Mouse (Mus musculus): ENCODE data around the gene Pon3.

The Pon3 gene

DNA sequence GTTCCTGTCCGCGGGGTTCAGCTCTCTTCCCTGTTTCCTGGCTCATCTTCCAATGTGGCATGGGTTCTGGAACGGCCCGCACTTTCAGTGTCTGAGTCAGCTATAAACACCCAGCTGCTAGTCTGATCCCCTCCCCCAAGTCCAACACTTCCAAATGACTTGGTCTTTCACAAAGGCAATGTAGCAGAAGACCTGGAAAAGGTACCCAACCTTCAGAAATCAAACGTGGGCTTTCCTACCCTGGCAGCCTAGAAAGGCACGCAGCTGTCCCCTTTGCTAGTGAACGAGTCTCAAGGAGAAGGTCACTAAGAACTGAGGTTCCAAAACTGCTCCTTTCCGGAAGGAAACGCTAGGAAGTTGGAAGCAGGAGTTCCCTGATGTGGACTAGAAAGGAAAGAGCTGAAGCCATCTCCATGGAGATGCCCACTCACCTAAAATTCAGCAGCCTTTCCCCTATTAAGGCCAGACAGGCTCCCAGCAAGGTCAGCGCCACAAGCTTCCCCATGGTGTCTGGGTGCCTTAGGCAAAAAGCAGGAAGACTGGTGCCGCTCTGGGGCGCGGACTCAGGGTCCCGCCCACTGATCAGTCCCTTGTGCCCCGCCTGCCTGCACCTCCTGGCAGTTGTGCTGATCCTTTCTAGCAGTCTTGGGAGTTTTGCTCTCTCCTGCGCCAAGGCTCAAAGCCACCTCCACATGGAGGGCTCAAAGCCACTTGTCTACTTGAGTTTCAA, at the start of gene Pon3:
Pon3 (minus strand) TSS at position 565 of the 730 bp plus-strand sequence.
- CTCF ChIA-PET = interaction anchor here in 3 of 4 experiments (0.6 to 1.6 kb wide), 4 partner anchors 145 to 441 kb away, joined by 3 to 7 read pairs (median 4); no protein-coding TSS in a partner anchor
- POLR2A ChIA-PET = interaction anchor here in 3 of 4 experiments (0.5 to 1.8 kb wide), 10 partner anchors 9 to 364 kb away, joined by 3 to 4 read pairs (median 3); partner anchors contain the start of genes Pdk4 (in 1 of the 3) and Pon2 (in 1 of the 3)

DNA sequence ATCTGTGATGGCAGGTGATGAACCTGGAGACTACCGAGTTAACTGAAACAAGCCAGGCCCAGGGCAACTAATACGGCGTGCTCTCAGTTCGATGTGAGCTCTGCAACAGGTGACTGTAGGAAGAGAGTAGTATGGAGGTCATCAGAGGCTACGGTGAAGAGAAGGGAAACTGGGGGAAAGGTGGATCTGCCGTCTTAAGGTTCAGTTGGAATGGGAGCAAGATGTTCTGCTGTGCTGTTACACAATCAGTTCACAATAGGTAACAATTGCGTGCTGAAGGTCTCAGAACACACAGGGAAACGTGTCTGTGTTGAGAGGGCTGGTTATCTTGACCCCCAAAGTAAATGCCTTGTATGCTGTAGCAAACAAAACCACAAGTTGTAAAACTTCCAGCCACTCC, 48.9 kb upstream of the Pon3 start:
- CTCF ChIA-PET = no interaction called here
- POLR2A ChIA-PET = no interaction called here

DNA sequence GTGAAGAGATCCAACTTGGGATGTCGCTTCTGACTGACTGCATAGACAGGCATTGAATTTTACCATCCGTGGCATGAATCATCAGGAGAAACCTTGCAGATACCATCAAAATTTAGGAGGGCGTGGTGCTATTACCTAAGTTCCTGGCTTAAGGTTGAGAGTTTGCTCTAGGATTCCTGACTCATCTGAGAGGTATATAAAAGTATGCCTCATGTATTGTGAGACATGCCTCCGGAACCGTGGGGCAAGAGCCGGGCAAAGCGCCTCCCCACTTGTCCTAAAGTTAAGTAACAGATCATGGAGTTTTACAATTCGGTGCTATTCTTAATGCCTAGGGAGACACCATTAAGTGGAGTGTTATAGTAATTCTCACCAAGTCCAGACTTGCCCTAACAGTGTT, 44.5 kb upstream of the Pon3 start:
- CTCF ChIA-PET = no interaction called here

DNA sequence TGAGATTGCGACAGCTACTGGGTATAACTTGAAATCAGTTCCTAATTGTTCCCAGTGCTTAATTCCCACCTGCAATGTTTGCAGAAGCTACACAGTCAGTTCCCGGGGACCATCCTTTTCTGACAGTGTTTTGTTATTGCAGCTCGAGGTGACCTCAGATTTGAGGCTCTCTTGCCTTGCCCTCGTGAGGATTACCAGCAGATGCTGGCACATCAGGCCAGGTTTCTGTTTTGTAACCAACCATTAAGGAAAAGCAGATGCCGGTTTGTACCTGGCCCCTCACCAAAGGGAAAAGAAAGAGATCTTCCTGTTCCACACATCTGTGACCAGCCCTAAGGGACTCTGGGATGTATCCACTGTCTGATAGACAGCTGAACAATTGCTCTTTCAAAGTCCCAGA, 43.5 kb upstream of the Pon3 start:
- ChIA-PET CTCF (no interaction called here), POLR2A (no interaction called here)

More for the DNA sequence above, 44.5 kb upstream of the Pon3 start:
- POLR2A ChIA-PET = no interaction called here

DNA sequence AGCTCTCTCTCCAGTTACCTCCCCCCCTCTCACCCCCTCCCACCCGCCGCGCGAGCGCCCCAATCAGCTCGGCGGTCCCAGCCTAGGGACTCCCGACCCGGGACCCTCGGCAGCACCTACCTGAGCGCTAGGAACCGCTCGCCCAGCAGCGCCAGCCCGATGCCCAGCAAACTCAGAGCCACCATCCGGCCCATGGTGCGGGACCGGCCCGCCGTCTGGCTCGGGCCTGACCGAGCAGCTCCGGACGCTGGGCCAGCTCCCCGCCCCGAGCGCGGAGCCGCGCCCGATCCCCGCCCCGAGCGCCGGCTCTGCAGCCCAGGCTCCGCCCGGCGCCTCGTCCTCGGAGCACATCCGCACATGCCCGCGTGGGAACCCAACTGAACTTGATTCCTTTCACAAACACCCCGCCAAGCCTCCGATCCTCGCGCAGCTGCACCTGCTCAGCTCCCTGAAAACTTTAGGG, 42.0 kb upstream of the Pon3 start, which contains the start of gene Pon2:
Pon2 (minus strand) TSS at position 364 of the 463 bp plus-strand sequence.
- ChIA-PET POLR2A (interaction anchor here (0.7 to 1.6 kb wide), 18 partner anchors 11 to 1086 kb away, joined by 3 to 9 read pairs (median 3); partner anchors contain the start of genes Pdk4 (in 1 of the 4) and Pon3 (in 1 of the 4)), CTCF (interaction anchor here in 3 of 4 experiments (0.6 to 1.2 kb wide), 5 partner anchors 85 to 1395 kb away, joined by 3 read pairs; no protein-coding TSS in a partner anchor)

DNA sequence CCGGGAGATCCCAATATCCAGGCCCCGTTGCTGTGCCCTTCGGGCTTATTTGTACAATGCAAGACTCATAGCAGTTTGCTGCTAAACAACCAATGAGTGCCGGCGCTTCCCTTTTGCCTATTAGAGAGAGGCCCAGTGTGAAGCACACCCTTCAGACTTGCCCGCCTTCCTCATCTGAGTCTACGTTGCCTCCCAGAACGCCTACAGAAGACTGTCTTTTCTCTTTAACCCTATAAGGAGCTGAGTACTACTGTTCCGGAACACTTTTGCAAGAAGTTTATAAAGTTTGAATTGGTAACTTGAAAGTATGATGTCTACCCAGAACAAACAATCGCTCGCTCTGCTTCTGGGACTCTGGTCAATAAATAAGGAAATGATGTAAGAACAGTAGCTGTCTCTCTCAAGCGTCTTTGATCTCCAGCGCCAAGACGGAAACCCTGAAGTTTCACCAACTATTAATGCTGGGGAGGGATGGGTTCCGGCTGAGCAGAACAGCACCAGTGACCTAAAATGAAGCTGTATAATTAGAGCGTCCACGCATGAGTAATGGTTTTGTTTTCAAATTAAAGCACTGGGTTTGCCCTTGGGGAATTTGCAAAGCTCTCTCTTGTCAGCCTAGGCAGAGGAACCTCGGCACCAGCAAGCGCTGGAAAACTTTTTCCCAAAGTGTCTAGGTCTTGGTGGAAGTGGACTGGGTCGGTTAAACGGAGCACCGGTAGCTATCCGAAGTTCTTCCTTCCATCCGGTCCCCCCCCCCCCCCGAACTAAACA, 41.4 kb upstream of the Pon3 start:
- ChIA-PET POLR2A (interaction anchor here (0.7 to 1.6 kb wide), 18 partner anchors 10 to 1087 kb away, joined by 3 to 9 read pairs (median 3); partner anchors contain the start of genes Pdk4 (in 1 of the 4) and Pon3 (in 1 of the 4)), CTCF (interaction anchor here in 3 of 4 experiments (0.6 to 1.2 kb wide), 5 partner anchors 268 to 1394 kb away, joined by 3 read pairs; no protein-coding TSS in a partner anchor)

DNA sequence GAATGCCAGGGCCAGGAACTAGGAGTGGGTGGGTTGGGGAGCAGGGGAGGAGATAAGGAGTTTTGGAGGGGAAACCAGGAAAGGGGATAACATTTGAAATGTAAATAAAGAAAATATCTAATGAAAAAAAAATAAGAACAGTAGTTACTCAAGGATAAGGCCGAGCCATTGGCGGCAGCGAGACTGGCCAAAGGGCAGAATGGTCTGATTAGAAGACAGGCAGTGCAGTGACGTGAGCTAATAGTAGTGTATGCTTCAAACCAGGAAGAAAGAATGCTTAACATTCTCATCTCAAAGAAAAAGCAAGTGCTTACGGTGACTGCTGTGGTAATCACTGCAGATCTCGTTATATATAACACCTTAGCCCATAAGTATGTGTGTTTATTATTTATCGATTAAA, 40.0 kb upstream of the Pon3 start:
- CTCF ChIA-PET = no interaction called here

DNA sequence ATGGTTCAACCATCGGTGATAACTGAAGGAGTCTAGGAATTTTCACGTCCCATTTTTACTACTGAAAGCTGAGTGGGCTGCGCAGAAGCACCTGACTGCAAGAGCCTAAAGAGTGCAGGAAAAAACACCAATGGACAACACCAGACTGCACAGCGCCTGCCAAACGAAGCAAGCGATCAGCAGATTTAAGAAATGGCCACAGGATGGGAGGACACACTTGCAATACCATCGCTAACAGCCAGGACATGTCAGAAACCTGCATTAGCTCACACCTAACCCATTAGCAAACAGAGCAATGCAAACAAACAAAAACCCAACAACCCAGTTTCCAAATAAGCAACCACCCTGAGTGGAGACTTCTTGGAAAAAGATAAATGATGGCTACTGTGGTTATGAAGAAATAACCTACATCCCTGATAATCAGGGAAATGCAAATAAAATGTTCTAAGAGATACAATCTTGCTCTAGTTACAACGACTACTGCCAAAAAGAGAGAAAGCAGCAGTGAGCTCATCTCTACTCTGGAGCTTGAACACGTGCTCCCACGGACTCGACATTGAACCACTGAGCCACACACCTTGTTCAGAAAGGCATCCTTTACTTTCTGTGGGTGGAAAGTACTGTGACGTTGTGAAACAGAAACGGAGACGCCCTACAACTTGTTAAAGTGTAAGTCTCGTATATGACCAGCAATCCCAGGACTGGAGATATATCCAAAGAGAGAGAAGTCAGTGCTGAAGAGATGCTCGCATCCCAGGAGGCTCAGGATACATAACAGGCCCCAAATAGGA, 38.8 kb upstream of the Pon3 start:
- ChIA-PET CTCF (no interaction called here), POLR2A (interaction anchor here in 1 of 4 experiments (1.5 kb wide), 1 partner anchor 27 kb away, joined by 3 read pairs; no protein-coding TSS in a partner anchor)

More for the DNA sequence above, 40.0 kb upstream of the Pon3 start:
- POLR2A ChIA-PET = interaction anchor here in 2 of 4 experiments (0.6 to 1.0 kb wide), 2 partner anchors 29 to 614 kb away, joined by 3 to 10 read pairs; no protein-coding TSS in a partner anchor

DNA sequence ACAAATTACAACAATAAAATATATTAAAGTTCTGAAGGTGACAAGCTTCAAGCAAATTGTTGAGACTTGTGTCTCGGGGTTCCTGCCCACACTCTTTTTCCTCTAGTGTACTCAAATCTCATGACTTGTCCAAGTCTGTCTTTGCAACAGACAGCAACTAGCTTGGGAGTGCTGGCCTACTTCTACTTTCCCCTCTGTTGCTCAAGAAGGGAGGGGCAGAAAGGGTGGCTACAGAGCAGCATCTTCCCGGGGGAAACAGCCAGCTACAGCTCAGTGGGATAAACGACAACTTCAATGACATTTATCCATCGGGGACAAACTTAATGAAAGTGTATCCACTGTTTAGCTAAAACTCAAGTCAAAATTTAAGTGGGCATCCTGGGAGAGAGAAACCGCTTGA, 36.8 kb upstream of the Pon3 start:
- CTCF ChIA-PET = interaction anchor here in 2 of 4 experiments (0.6 to 1.6 kb wide), 3 partner anchors 90 to 1000 kb away, joined by 3 to 10 read pairs (median 4); no protein-coding TSS in a partner anchor
- POLR2A ChIA-PET = interaction anchor here in 1 of 4 experiments (1.1 kb wide), 1 partner anchor 37 kb away, joined by 3 read pairs; the partner anchor contains the start of gene Pon3

DNA sequence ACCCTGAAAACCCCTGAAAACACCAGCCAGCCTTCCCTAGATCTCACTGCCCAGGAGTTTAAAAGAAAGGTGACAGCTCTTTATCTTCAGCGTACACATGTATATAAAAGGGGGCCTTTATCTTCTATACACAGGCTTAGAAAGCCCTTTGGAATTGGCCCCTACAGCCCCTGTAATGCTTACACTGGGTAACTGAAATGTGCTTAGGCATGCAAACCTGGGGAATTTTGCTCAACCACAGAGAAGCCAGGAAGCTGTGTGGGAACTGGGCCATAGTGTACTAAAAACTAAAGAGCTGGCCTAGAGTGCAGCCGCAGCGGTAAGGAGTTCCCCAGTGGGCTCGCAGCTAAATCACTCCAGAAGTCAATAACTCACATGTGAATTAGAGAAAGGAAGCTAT, 35.4 kb upstream of the Pon3 start:
- CTCF ChIA-PET = interaction anchor here in 1 of 4 experiments (1.6 kb wide), 1 partner anchor 91 kb away, joined by 3 read pairs; no protein-coding TSS in a partner anchor
- POLR2A ChIA-PET = no interaction called here

DNA sequence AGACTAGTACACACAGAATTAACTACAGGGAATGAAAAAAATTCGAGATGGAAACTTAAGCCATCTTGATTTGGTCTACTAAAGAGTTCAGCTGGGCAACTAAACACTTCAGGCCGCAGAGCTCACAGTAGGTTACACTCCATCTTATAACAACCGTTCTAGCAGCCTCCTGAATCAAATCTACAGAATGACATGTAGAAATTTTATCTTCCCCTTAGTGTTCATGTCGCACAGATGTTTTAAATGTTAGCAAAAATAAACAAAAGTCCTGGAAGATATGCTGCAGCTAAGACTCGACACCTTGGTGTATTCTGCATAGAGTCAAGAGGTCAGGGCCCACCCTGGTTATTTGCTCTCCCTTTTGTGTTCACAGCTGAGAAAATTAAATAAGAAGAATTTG, 31.8 kb upstream of the Pon3 start:
- ChIA-PET POLR2A (interaction anchor here in 1 of 4 experiments (1.2 kb wide), 1 partner anchor 10 kb away, joined by 4 read pairs; no protein-coding TSS in a partner anchor), CTCF (no interaction called here)

DNA sequence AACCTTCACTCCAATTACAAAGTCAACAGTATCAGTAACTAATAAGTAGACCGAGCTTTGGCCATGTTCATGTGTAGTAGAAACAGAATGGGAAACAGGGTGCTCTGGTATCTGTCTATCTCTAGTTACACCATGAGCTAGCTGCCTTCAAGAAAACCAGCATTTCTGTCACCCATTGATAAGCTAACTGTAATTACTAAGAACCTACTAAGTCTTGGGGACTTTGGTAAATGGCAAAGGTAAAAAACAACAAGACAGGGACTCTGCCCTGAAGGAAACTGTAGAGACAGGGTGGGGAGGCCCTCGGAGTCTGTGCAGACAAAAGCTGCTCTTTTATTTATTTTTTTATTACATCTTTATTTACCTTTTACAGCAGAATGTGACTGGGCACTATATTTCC, 31.3 kb upstream of the Pon3 start:
- ChIA-PET POLR2A (interaction anchor here in 1 of 4 experiments (1.2 kb wide), 1 partner anchor 10 kb away, joined by 4 read pairs; no protein-coding TSS in a partner anchor), CTCF (no interaction called here)

DNA sequence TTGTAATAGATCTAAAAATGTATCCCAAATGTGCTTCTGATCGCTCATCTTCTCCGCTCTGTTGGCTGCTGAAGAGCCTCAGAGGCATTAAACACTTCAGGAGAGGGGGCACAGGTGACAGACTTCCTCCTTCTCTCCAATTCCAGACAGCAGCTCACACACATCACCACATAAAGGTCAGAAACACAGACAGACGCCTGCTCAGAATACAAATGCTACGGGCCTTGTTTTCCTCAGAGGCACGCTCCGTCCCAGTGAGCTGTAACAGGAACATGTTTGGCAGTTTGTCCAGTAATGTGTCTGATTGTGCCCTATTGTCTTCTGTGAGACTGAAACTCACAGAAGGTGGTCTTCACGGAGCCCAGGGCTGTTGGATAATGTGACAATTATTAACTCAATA, 26.3 kb upstream of the Pon3 start:
- ChIA-PET CTCF (no interaction called here), POLR2A (interaction anchor here in 1 of 4 experiments (1.4 kb wide), 1 partner anchor 25 kb away, joined by 3 read pairs; no protein-coding TSS in a partner anchor)

DNA sequence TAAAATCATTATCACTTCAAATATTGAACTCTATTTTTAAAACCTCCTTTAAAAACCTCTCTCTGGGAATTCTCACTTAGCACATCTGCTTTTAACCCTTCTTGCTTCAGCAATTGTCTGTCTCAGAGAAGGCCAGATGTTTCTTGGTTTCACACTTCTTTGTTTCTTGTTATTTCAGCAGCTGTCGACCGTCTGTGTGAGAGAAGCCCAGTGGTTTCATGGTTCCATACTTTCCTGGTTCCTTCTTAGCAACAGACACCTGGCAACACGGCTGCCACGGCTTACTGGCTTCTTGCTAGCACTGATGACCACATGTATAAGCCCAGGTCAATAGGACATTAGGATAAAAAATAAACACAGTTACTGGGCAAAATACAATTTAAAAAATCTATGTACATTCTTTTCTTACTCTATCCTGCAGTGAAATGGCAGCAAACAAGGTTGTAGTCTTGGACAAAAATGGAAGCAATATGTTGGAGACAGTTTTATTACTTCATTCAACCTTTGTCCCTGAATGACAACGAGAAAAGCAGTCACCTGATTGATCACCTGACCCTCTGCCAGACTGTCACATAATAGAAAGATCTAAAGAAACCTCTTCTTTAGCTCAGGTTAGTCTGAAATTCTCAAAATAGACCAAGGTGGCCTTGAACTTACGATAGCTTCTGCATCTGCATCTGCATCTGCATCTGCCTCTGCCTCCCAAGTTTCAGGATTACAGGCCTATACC, 24.7 kb upstream of the Pon3 start:
- ChIA-PET POLR2A (interaction anchor here in 1 of 4 experiments (0.6 to 1.2 kb wide), 5 partner anchors 11 to 102 kb away, joined by 3 to 4 read pairs (median 3); partner anchors contain the start of gene Pon2), CTCF (no interaction called here)

DNA sequence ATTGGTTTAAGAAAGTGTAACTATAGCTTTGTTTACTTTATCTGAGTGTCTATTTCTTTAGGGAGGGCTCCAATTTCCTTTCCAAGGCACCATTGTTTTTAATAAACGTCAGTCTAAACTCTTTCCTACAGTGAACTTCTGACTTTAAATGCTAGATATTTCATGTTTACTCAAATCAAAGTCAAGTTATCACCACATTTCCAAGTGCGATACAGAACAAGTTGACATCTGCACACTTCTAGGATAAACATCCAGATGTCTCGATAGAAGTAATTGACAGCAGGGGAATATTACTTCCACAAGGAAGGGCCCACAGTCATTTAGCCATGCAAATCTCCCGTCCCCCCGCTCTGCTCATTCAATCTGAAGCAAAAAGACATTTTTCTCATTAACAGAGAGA, 21.9 kb upstream of the Pon3 start:
- ChIA-PET POLR2A (interaction anchor here in 1 of 4 experiments (0.7 kb wide), 1 partner anchor 862 kb away, joined by 4 read pairs; no protein-coding TSS in a partner anchor), CTCF (no interaction called here)

DNA sequence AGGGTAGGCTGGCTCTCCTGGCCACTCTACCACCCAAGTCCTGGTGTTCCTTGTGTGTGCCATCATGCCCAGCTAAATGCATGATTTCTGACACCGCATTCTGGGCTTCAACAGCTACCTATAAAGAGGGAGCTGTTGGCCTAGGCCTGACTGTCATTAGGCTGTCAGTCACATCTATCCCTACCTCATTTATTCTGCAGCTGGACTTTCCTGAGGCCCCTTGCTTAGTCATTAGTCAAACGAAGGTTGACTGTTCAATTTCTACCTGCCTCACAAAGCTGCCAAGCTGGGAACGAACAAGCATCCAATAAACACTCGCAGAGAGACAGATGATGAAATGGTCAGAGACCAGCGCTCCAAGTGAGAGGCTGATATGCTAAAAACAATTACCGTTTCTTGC, 13.6 kb upstream of the Pon3 start:
- ChIA-PET CTCF (interaction anchor here in 1 of 4 experiments (0.7 kb wide), 1 partner anchor 364 kb away, joined by 6 read pairs; no protein-coding TSS in a partner anchor), POLR2A (interaction anchor here in 1 of 4 experiments (1.0 to 1.4 kb wide), 5 partner anchors 10 to 96 kb away, joined by 3 to 4 read pairs (median 4); partner anchors contain the start of genes Pon2 and Pon3)

DNA sequence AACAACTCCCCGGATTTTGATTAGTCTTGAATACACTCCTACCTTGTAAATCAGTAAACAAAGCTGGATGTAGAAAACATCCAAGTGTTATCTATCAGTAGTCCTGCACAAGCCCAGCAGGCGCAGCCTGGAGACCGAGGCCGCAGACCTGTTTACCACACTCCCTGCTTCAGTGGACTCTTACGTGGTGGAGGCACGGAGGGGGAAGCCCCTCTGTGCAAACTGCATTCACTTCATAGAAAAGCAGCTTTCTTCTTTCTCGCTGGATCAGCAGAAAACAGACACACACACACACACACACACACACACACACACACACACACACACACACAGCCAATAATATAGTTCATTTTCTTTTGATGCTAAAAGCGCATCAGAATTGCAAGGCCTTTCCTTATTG, 8.7 kb upstream of the Pon3 start:
- POLR2A ChIA-PET = interaction anchor here in 3 of 4 experiments (0.6 to 1.7 kb wide), 6 partner anchors 9 to 1375 kb away, joined by 3 to 9 read pairs (median 4); partner anchors contain the start of genes Pon2 (in 1 of the 3) and Pon3 (in 1 of the 3)
- CTCF ChIA-PET = no interaction called here

All from embryonic stem cell, embryonic (primary cell).